ENCODE assay signal across 26 mouse cellular contexts in the genomic region with DNA sequence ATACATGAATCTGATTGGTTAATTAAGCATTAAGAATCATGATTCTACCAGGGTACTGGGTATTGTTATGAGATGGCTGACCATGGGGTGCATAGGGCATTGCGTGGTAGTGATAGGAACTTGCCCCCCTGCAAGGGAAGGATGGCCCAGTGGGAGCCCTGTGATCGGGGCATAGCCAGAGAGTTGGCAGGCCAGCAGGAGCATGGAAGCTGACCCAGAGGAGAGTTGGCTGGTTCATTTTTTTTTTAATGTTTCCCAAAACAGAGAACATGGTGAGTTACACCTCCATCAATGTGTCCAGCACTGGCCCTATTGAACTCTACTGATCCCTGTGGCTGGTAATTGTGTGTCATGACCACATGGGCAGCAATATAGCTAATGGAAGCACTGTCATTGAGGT.
"Had no signal": no experiment of that assay in that cellular context is flagged by ENCODE, and none has a peak within 500 bp of the region (broad histone marks: within the 10 kb centered on the region; RNA-seq: fewer than 3 reads in every experiment).

No protein-coding gene starts in this region.

- H3K9ac ChIP-seq: embryonic facial prominence, embryonic 12.5 days; embryonic facial prominence, embryonic 13.5 days; embryonic facial prominence, embryonic 15.5 days; forebrain, embryonic 12.5 days; forebrain, embryonic 13.5 days; forebrain, embryonic 15.5 days; forebrain, postnatal 0 days had no signal

- H3K9me3 ChIP-seq: embryonic facial prominence, embryonic 10.5 days; embryonic facial prominence, embryonic 12.5 days; embryonic facial prominence, embryonic 13.5 days; embryonic facial prominence, embryonic 15.5 days; forebrain, embryonic 10.5 days; forebrain, embryonic 12.5 days; forebrain, embryonic 13.5 days; forebrain, embryonic 15.5 days had no signal

- H3K4me2 ChIP-seq: embryonic facial prominence, embryonic 12.5 days; embryonic facial prominence, embryonic 13.5 days; embryonic facial prominence, embryonic 15.5 days; forebrain, embryonic 12.5 days; forebrain, embryonic 13.5 days; forebrain, embryonic 15.5 days had no signal

- H3K27ac ChIP-seq: embryonic facial prominence, embryonic 10.5 days; embryonic facial prominence, embryonic 12.5 days; embryonic facial prominence, embryonic 13.5 days; embryonic facial prominence, embryonic 15.5 days; forebrain, embryonic 10.5 days; forebrain, embryonic 12.5 days; forebrain, embryonic 13.5 days; forebrain, embryonic 15.5 days; gastrocnemius, adult 2 months; heart, adult 2 months had no signal

- DNase-seq: cerebellum, adult 9-10 months; cerebellum, adult 9-11 months; cerebellum, postnatal 10 days; cerebellum, postnatal 14 days; cerebellum, postnatal 25 days; cerebellum, postnatal 36 days; embryo, embryonic 11 days; forebrain, postnatal 0 days; gastrocnemius, adult 2 months; gastrocnemius, postnatal 10 days; gastrocnemius, postnatal 14 days; gastrocnemius, postnatal 25 days; gastrocnemius, postnatal 36 days; heart, adult 18-20 months; heart, adult 2 months had no signal

- H3K27me3 ChIP-seq: embryonic facial prominence, embryonic 12.5 days; embryonic facial prominence, embryonic 13.5 days; embryonic facial prominence, embryonic 15.5 days; forebrain, embryonic 12.5 days; forebrain, embryonic 13.5 days; forebrain, embryonic 15.5 days had no signal

- ATAC-seq: forebrain, embryonic 13.5 days; forebrain, embryonic 14.5 days; forebrain, embryonic 15.5 days; forebrain, embryonic 16.5 days; forebrain, postnatal 0 days had no signal

- H3K4me1 ChIP-seq: embryonic facial prominence, embryonic 10.5 days; embryonic facial prominence, embryonic 12.5 days; embryonic facial prominence, embryonic 13.5 days; embryonic facial prominence, embryonic 15.5 days; forebrain, embryonic 15.5 days had no signal

- H3K4me3 ChIP-seq: embryonic facial prominence, embryonic 10.5 days; embryonic facial prominence, embryonic 12.5 days; embryonic facial prominence, embryonic 13.5 days; embryonic facial prominence, embryonic 15.5 days; erythroblast, embryonic 14.5 days; forebrain, embryonic 10.5 days; forebrain, embryonic 12.5 days; forebrain, embryonic 13.5 days; forebrain, embryonic 15.5 days; gastrocnemius, adult 2 months; heart, adult 2 months had no signal

- H3K36me3 ChIP-seq: embryonic facial prominence, embryonic 10.5 days; embryonic facial prominence, embryonic 12.5 days; embryonic facial prominence, embryonic 13.5 days; embryonic facial prominence, embryonic 15.5 days; forebrain, embryonic 10.5 days; forebrain, embryonic 12.5 days; forebrain, embryonic 15.5 days had no signal
